Mouse (Mus musculus) heart, embryonic 12.5 days (tissue): ENCODE data around the gene Zfp2. TPM values are rescaled to one million over a fixed set of nuclear protein-coding genes. Genes with fewer than 3 reads are reported as not detected.

ENCODE experiments used
- ATAC-seq: fragments of 200-750 bp; cut with Nextera tagmentation; 2 replicates; pipeline ENCODE4 v1.8.0; 2017; ENCODE audit warnings: moderate TSS enrichment, moderate library complexity; ENCODE audit not compliant: insufficient number of reproducible peaks, low FRiP score
- H3K27ac ChIP-seq: fragments of 300-500 bp; sonication (generic); 2 replicates; pipeline ENCODE4 v1.5.1; 2016; ENCODE audit warnings: mild to moderate bottlenecking, moderate library complexity; ENCODE audit not compliant: poor library complexity, severe bottlenecking
- H3K27me3 ChIP-seq: fragments of 300-500 bp; sonication (generic); replicated peaks from 2 replicates; pipeline ENCODE4 v1.6.1; 2016; ENCODE audit warnings: mild to moderate bottlenecking, moderate library complexity
- H3K36me3 ChIP-seq: fragments of 300-500 bp; sonication (generic); 2 replicates; pipeline ENCODE4 v1.6.1; 2016; ENCODE audit warnings: mild to moderate bottlenecking, moderate library complexity
- H3K4me1 ChIP-seq: fragments of 300-500 bp; sonication (generic); replicated peaks from 2 replicates; pipeline ENCODE4 v1.6.1; 2016; ENCODE audit warnings: mild to moderate bottlenecking
- H3K4me2 ChIP-seq: fragments of 300-500 bp; sonication (generic); 2 replicates; pipeline ENCODE4 v1.6.1; 2016; ENCODE audit warnings: mild to moderate bottlenecking, moderate library complexity
- H3K4me3 ChIP-seq: fragments of 300-500 bp; sonication (generic); 2 replicates; pipeline ENCODE4 v1.5.1; 2016; ENCODE audit warnings: mild to moderate bottlenecking
- H3K9ac ChIP-seq: fragments of 300-500 bp; sonication (generic); 2 replicates; pipeline ENCODE4 v1.6.1; 2016; ENCODE audit warnings: mild to moderate bottlenecking, moderate library complexity
- H3K9me3 ChIP-seq: fragments of 300-500 bp; sonication (generic); replicated peaks from 2 replicates; pipeline ENCODE4 v1.6.1; 2016; ENCODE audit warnings: mild to moderate bottlenecking, moderate library complexity
- WGBS: fragments of 180-500 bp; shearing (Covaris S2); methylation state at CpG from one replicate; pipeline ENCODE4 v1.1.7; 2016; 5-methylcytosine and 5-hydroxymethylcytosine counted together
- polyA plus RNA-seq: library from polyadenylated mRNA; unstranded; fragments of >200 nt; fragmentation: Nextera tagmentation; extraction: Ambion mirVana; gene quantifications from 2 replicates; pipeline ENCODE4 v1.2.1, GENCODE M21; 2016

Zfp2 gene
- polyA plus RNA-seq: 6.7 and 8.1 TPM in 2 replicates

- no peak within 1 kb of the TSS for H3K27ac ChIP-seq
Measured at GRCm38 (mm10) chr11:50915671-50916320, at the start of gene Zfp2. TSS of gene Zfp2 (minus strand) at chr11:50916165.

DNA sequence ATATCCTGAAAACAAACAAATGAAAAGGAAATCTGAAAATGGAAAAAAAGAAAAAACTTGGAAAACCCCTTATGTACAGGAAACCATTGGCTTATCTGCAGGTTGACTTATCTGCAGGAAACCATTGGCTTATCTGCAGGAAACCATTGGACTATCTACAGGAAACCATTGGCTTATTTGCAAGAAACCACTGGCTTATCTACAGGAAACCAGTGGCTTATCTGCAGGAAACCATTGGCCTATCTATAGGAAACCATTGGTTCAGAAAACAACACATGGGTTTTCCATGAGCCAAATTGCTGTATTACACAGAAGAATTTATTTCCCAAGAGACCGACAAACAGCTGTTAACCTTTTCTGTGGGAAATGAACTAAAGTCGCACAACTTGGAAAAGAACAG is 48.9 kb upstream of the Zfp2 start:
- H3K4me3 ChIP-seq: no peak overlapping the region
- 67% methylated on average over 2 of the region's 2 CpGs for WGBS
- H3K27ac ChIP-seq: no peak overlapping the region
- no peak overlapping the region for H3K4me2 ChIP-seq
- no peak for ATAC-seq
- H3K4me1 ChIP-seq: no peaks in the 10 kb centered on the region
- no peaks in the 10 kb centered on the region for H3K9me3 ChIP-seq
- H3K27me3 ChIP-seq: peaks cover 11% of the 10 kb centered on the region; the same call in 1 of the 2 replicates
- no peaks in the 10 kb centered on the region for H3K36me3 ChIP-seq
- H3K9ac ChIP-seq: no peak overlapping the region

More at GRCm38 (mm10) chr11:50915671-50916320, at the start of gene Zfp2:
- no peaks in the 10 kb centered on the region for H3K27me3 ChIP-seq
- H3K9me3 ChIP-seq: peaks cover 3% of the 10 kb centered on the region; the same call in 1 of the 2 replicates
- no peaks in the 10 kb centered on the region for H3K4me1 ChIP-seq
- peak within 1 kb of the TSS; percentile 59 for H3K4me2 ChIP-seq
- H3K4me3 ChIP-seq: peak within 1 kb of the TSS; percentile 95
- peak; percentile 97 for ATAC-seq
- under 1% methylated on average over 47 of the region's 47 CpGs for WGBS
- H3K9ac ChIP-seq: peak within 1 kb of the TSS; percentile 92
- peaks cover 14% of the 10 kb centered on the region for H3K36me3 ChIP-seq

DNA sequence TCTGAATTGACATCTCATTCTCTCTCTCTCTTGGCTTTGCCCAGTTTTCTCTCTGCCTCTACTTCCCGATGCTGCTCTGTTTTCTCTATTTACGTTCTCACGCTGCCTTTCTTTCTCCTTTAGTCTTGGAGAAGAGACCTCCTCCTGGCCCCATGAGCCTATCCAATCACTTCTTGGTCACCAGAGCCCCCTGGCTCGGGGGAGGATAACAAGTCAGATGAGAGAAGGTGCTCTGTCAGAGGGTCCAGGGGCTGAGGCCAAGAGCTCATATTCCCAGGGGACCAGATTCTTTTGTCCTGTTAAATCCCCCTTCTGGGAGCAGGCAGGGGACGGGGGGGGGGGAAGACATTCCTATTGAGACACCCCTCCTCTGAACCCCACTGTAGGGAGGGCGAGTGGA is 37.7 kb upstream of the Zfp2 start, which contains the start of gene Prop1:
Prop1 (minus strand) TSS at position 101 of the 400 bp plus-strand sequence.
- H3K9ac ChIP-seq: no peak within 1 kb of the TSS
- no peak within 1 kb of the TSS for H3K4me2 ChIP-seq
- H3K27me3 ChIP-seq: peaks cover 40% of the 10 kb centered on the region
- no peak within 1 kb of the TSS for H3K4me3 ChIP-seq
- H3K4me1 ChIP-seq: no peaks in the 10 kb centered on the region
- 72% methylated on average over 6 of the region's 6 CpGs for WGBS
- ATAC-seq: no peak
- no peaks in the 10 kb centered on the region for H3K36me3 ChIP-seq
- H3K27ac ChIP-seq: no peak within 1 kb of the TSS
- H3K9me3 ChIP-seq: no peaks in the 10 kb centered on the region

GRCm38 (mm10) chr11:50952290-50952689 is 36.3 kb upstream of the Zfp2 start:
- H3K9ac ChIP-seq: no peak overlapping the region
- H3K27ac ChIP-seq: no peak overlapping the region
- H3K9me3 ChIP-seq: no peaks in the 10 kb centered on the region
- ATAC-seq: no peak
- peaks cover 31% of the 10 kb centered on the region for H3K27me3 ChIP-seq
- no peak overlapping the region for H3K4me3 ChIP-seq
- WGBS: 65% methylated on average over 14 of the region's 14 CpGs
- no peaks in the 10 kb centered on the region for H3K4me1 ChIP-seq
- H3K36me3 ChIP-seq: no peaks in the 10 kb centered on the region
- H3K4me2 ChIP-seq: no peak overlapping the region

- no peak within 1 kb of the TSS for H3K4me2 ChIP-seq
- no peak for ATAC-seq
- 69% methylated on average over 14 of the region's 14 CpGs for WGBS
Measured at GRCm38 (mm10) chr11:50943506-50943905, 27.5 kb upstream of the Zfp2 start, which contains the start of gene 4933414I15Rik. TSS of gene 4933414I15Rik (minus strand) at chr11:50943765.

DNA sequence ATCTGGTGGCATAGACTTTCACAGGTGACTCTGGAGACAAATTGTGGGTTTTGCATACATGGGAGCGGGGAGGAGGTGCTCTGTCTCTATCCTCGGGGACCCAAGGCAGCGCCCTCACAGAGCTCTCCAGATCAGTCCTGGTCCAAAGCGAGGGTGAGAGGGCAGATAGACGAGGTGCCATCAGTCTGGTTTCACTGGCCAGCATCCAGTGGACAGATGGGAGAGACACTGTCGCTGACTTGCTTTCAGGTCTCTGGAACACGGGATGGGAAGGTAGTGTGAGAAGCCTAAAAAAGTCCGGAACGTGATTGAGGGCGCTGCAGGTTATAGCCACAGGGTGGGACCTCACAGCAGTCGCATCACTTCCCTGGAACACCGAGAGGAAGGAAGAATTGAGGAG is 26.4 kb upstream of the Zfp2 start:
- Histone ChIP-seq H3K27me3 (peaks cover 29% of the 10 kb centered on the region), H3K9me3 (0 out of 2 replicates have a peak, but pooled peaks cover 3% of the 10 kb centered on the region), H3K4me2 (no peak overlapping the region), H3K4me1 (no peaks in the 10 kb centered on the region), H3K9ac (no peak overlapping the region), H3K27ac (no peak overlapping the region), H3K36me3 (no peaks in the 10 kb centered on the region), H3K4me3 (no peak overlapping the region)
- 56% methylated on average over 12 of the region's 12 CpGs for WGBS
- no peak for ATAC-seq

More at GRCm38 (mm10) chr11:50943506-50943905, 27.5 kb upstream of the Zfp2 start, which contains the start of gene 4933414I15Rik:
- H3K27me3 ChIP-seq: peaks cover 25% of the 10 kb centered on the region
- no peak within 1 kb of the TSS for H3K9ac ChIP-seq
- H3K9me3 ChIP-seq: 0 out of 2 replicates have a peak, but pooled peaks cover 3% of the 10 kb centered on the region
- H3K4me3 ChIP-seq: no peak within 1 kb of the TSS
- no peaks in the 10 kb centered on the region for H3K4me1 ChIP-seq
- no peaks in the 10 kb centered on the region for H3K36me3 ChIP-seq
- no peak within 1 kb of the TSS for H3K27ac ChIP-seq

DNA sequence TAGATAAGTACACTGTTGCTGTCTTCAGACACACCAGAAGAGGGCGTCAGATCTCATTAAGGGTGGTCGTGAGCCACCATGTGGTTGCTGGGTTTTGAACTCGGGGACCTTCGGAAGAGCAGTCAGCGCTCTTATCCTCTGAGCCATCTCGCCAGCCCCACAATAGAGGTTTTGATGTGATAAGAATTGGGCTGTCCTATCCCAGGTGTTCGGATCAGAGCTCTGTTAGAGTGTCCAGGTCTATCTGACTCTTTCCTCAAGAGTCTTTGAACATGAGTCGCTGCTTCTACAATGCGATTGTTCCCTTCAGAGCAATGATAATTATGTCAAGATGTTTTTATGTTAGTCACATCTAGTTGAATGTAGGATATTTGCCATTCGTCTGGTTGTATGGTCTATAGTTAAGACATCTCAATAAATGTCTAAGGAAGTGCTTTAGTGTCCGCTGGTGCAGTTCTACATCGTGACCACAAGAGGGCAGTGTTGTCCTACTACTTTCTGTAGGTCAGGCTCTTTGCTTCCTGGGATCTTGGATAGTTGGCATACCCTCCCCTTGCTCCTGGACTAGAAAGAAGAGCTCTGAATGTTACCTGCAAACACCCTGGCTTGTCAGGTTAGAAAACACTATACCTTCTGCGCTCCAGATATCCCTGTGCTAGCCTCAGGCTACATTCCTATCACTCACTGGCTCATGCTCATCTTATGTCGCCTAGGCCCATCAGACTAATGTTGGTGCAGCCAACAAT is 23.8 kb upstream of the Zfp2 start:
- WGBS: 31% methylated on average over 14 of the region's 14 CpGs
- H3K4me1 ChIP-seq: no peaks in the 10 kb centered on the region
- ATAC-seq: no peak
- no peak overlapping the region for H3K4me2 ChIP-seq
- H3K4me3 ChIP-seq: no peak overlapping the region
- H3K9me3 ChIP-seq: no peaks in the 10 kb centered on the region
- H3K27me3 ChIP-seq: peaks cover 29% of the 10 kb centered on the region
- no peak overlapping the region for H3K9ac ChIP-seq
- no peaks in the 10 kb centered on the region for H3K36me3 ChIP-seq
- no peak overlapping the region for H3K27ac ChIP-seq

DNA sequence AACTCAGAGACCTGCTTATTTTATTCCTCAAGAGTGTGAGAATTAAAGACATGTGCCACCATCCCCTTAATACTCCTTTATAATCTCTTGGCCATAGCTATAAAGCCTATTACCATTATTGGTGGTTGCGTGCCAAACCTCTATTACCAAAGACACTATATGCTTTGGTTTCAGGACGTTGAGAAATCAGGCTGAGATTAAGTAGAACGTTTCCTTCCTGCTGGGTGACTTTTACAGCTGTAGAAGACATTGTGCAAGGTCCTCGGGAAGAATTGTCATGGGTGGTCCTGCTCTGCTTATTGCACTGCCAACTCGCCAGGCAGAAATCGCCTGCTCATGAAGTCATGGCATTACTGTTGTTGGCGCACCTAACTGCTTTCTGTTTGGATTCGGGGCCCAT is 22.5 kb upstream of the Zfp2 start:
- Histone ChIP-seq H3K27me3 (peaks cover 24% of the 10 kb centered on the region), H3K4me3 (no peak overlapping the region), H3K36me3 (no peaks in the 10 kb centered on the region), H3K9ac (no peak overlapping the region), H3K4me2 (no peak overlapping the region), H3K9me3 (no peaks in the 10 kb centered on the region), H3K4me1 (no peaks in the 10 kb centered on the region), H3K27ac (no peak overlapping the region)
- WGBS: 73% methylated on average over 8 of the region's 8 CpGs
- ATAC-seq: no peak

GRCm38 (mm10) chr11:50932040-50932439 is 16.1 kb upstream of the Zfp2 start:
- no peak overlapping the region for H3K4me3 ChIP-seq
- no peak overlapping the region for H3K27ac ChIP-seq

DNA sequence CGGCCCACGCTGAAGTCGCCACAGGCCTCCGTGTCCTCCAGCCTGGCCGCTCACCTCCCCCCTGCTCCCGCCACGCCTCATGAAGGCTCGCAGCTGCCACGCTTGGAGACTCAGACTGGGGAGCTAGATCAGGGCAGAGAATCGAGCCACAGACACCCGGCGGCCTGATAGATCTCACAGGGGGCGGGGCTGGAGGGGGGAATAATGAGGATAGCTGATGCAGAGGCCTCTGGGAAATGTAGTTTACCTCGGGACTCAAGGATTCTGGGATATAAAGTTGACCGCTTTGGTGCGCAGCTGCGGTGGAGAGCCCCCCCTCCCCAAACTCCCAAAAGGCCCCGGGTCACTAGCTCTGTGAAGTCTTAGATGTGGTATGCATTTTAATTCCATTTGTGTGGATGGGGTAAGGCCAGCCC is 15.5 kb upstream of the Zfp2 start, which contains the start of gene Zfp354b:
Zfp354b (minus strand) TSS at position 183 of the 416 bp plus-strand sequence.
- H3K4me2 ChIP-seq: peak within 1 kb of the TSS; percentile 89
- H3K4me1 ChIP-seq: peaks cover 9% of the 10 kb centered on the region
- H3K27me3 ChIP-seq: peaks cover 15% of the 10 kb centered on the region
- H3K36me3 ChIP-seq: no peaks in the 10 kb centered on the region
- no peak within 1 kb of the TSS for H3K27ac ChIP-seq
- H3K9me3 ChIP-seq: no peaks in the 10 kb centered on the region
- 0% methylated on average over 18 of the region's 18 CpGs for WGBS
- peak; percentile 91 for ATAC-seq
- H3K4me3 ChIP-seq: peak within 1 kb of the TSS; percentile 93
- H3K9ac ChIP-seq: peak within 1 kb of the TSS; percentile 85

More at GRCm38 (mm10) chr11:50932040-50932439, 16.1 kb upstream of the Zfp2 start:
- WGBS: 78% methylated on average over 1 of the region's 1 CpGs
- Histone ChIP-seq H3K9ac (no peak overlapping the region), H3K4me1 (peaks cover 9% of the 10 kb centered on the region), H3K4me2 (no peak overlapping the region), H3K36me3 (no peaks in the 10 kb centered on the region), H3K9me3 (no peaks in the 10 kb centered on the region), H3K27me3 (peaks cover 15% of the 10 kb centered on the region)
- no peak for ATAC-seq

DNA sequence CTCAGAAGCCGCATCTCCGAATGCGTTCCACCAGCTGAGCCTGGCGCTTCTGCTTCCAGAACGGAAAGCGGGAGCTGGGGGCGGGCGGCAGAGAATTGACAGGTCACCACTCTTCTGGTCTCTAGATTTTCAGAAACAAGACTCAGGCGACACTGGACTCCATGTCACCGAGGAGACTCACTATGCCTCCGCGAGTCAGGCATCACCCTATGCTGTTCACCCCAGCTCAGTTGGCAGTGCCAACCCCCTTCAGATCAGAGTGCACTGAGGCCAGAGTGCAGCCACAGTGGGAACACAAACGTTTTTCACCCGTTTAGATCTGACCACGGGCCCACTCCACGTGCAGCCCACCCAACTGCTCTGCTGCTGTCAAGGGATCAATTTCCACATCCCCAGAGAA is 15.1 kb upstream of the Zfp2 start:
- peaks cover 9% of the 10 kb centered on the region for H3K4me1 ChIP-seq
- H3K9me3 ChIP-seq: no peaks in the 10 kb centered on the region
- H3K9ac ChIP-seq: peak overlapping the region; percentile 85
- peak overlapping the region; percentile 93 for H3K4me3 ChIP-seq
- H3K27me3 ChIP-seq: peaks cover 15% of the 10 kb centered on the region
- no peaks in the 10 kb centered on the region for H3K36me3 ChIP-seq
- H3K4me2 ChIP-seq: peak overlapping the region; percentile 89
- no peak overlapping the region for H3K27ac ChIP-seq
- ATAC-seq: peak; percentile 60
- WGBS: under 1% methylated on average over 16 of the region's 16 CpGs
